Mouse (Mus musculus) embryo, embryonic 10.5 days (tissue): ENCODE measurements at regions not wholly inside any gene's neighbourhood (a gene's known extent, or its start where the extent isn't known, plus 50 kb on each side); places are given as distances from the start of the nearest gene placed in this dataset.
"Not testable (repeated sequence)": the region's sequence is repeated elsewhere in the genome, so short reads cannot be mapped to it uniquely, and the experiment has no call there.

ENCODE experiments used
- DNase-seq: peaks from one replicate; pipeline ENCODE4 v3.0.0-alpha.2; 2015; ENCODE audit warnings: low spot score

GRCm38 (mm10) chr13:68167826-68168225 lies 304.7 kb downstream of the BC048507 start:
- peak; percentile 0 for DNase-seq

- DNase-seq: not testable (repeated sequence)
These were observed 310.3 kb downstream of the BC048507 start for GRCm38 (mm10) chr13:68173456-68173855.
